Mouse (Mus musculus) embryonic facial prominence, embryonic 14.5 days (tissue): ENCODE data around the gene Scamp3. TPM values are rescaled to one million over a fixed set of nuclear protein-coding genes. Genes with fewer than 3 reads are reported as not detected.
A peak's percentile ranks its signal among the peaks of the same experiment; 100 is the strongest.

Source experiments
- ATAC-seq: fragments of 200-750 bp; cut with Nextera tagmentation; 2 replicates; pipeline ENCODE4 v1.8.0; 2017; ENCODE audit warnings: low read depth, moderate number of reproducible peaks, moderate TSS enrichment
- DNase-seq: peaks from one replicate; pipeline ENCODE4 v3.0.0-alpha.2; 2015; ENCODE audit warnings: low spot score
- H3K27ac ChIP-seq: fragments of 300-500 bp; sonication (generic); replicated peaks from 2 replicates; pipeline ENCODE4 v1.5.1; 2014; ENCODE audit warnings: low read depth, mild to moderate bottlenecking, low read length, moderate library complexity
- H3K27me3 ChIP-seq: fragments of 300-500 bp; sonication (generic); replicated peaks from 2 replicates; pipeline ENCODE4 v1.6.1; 2014; ENCODE audit warnings: low read length; ENCODE audit not compliant: control insufficient read depth, insufficient read depth
- H3K36me3 ChIP-seq: fragments of 300-500 bp; sonication (generic); 2 replicates; pipeline ENCODE4 v1.6.1; 2014; ENCODE audit warnings: low read length, mixed read lengths; ENCODE audit not compliant: control insufficient read depth, insufficient read depth
- H3K4me1 ChIP-seq: fragments of 300-500 bp; sonication (generic); 2 replicates; pipeline ENCODE4 v1.6.1; 2014; ENCODE audit warnings: antibody characterized with exemption, low read length; ENCODE audit not compliant: control insufficient read depth, insufficient read depth
- H3K4me2 ChIP-seq: fragments of 300-500 bp; sonication (generic); 2 replicates; pipeline ENCODE4 v1.6.1; 2014; ENCODE audit warnings: low read depth, mild to moderate bottlenecking, low read length, moderate library complexity, mixed read lengths
- H3K4me3 ChIP-seq: fragments of 300-500 bp; sonication (generic); 2 replicates; pipeline ENCODE4 v1.5.1; 2014; ENCODE audit warnings: low read depth, mild to moderate bottlenecking, low read length
- H3K9ac ChIP-seq: fragments of 300-500 bp; sonication (generic); 2 replicates; pipeline ENCODE4 v1.6.1; 2014; ENCODE audit warnings: low read depth, mild to moderate bottlenecking, low read length, moderate library complexity, mixed read lengths
- H3K9me3 ChIP-seq: fragments of 300-500 bp; sonication (generic); 2 replicates; pipeline ENCODE4 v1.6.1; 2016; ENCODE audit warnings: low read length; ENCODE audit not compliant: control insufficient read depth
- WGBS: fragments of 180-500 bp; shearing (Covaris S2); extraction: QIAGEN DNeasy Blood & Tissue Kit; methylation state at CpG from one replicate; pipeline ENCODE4 v1.1.7; 2014; 5-methylcytosine and 5-hydroxymethylcytosine counted together
- polyA plus RNA-seq: library from polyadenylated mRNA; unstranded; fragments of >200 nt; fragmentation: Nextera tagmentation; extraction: Ambion mirVana; gene quantifications from 2 replicates; pipeline ENCODE4 v1.2.1, GENCODE M21; 2014

Scamp3 gene
- polyA plus RNA-seq, 1 experiment from 2014 or later = 93.4 TPM

- H3K27ac ChIP-seq = no peak overlapping the region
- WGBS = 86% methylated on average over 10 of the region's 10 CpGs
Measured at GRCm38 (mm10) chr3:89144821-89145220, 32.5 kb upstream of the Scamp3 start.

GRCm38 (mm10) chr3:89145566-89145965 lies 31.7 kb upstream of the Scamp3 start:
- 19% methylated on average over 8 of the region's 8 CpGs for WGBS
- Histone ChIP-seq H3K36me3 (no peaks in the 10 kb centered on the region), H3K27ac (no peak overlapping the region), H3K4me3 (no peak overlapping the region), H3K9ac (no peak overlapping the region), H3K27me3 (peaks cover 28% of the 10 kb centered on the region; the same call in 1 of the 2 replicates), H3K9me3 (no peaks in the 10 kb centered on the region), H3K4me1 (peaks cover 5% of the 10 kb centered on the region; the same call in 1 of the 2 replicates), H3K4me2 (no peak overlapping the region)
- DNase-seq = no peak
- ATAC-seq = peak; percentile 32; the same call in 1 of the 2 replicates

More at GRCm38 (mm10) chr3:89144821-89145220, 32.5 kb upstream of the Scamp3 start:
- Histone ChIP-seq H3K4me2 (no peak overlapping the region), H3K36me3 (no peaks in the 10 kb centered on the region), H3K9me3 (no peaks in the 10 kb centered on the region), H3K4me1 (peaks cover 5% of the 10 kb centered on the region; the same call in 1 of the 2 replicates), H3K9ac (no peak overlapping the region), H3K4me3 (no peak overlapping the region), H3K27me3 (peaks cover 22% of the 10 kb centered on the region; the same call in 1 of the 2 replicates)
- ATAC-seq (no peak), DNase-seq (no peak)

GRCm38 (mm10) chr3:89147101-89147978 lies 29.9 kb upstream of the Scamp3 start:
- Histone ChIP-seq H3K4me1 (peaks cover 5% of the 10 kb centered on the region; the same call in 1 of the 2 replicates), H3K4me2 (peak overlapping the region; percentile 57), H3K4me3 (peak overlapping the region; percentile 31), H3K27me3 (peaks cover 31% of the 10 kb centered on the region; the same call in 1 of the 2 replicates), H3K36me3 (no peaks in the 10 kb centered on the region), H3K27ac (no peak overlapping the region), H3K9me3 (no peaks in the 10 kb centered on the region), H3K9ac (peak overlapping the region; percentile 51; the same call in 1 of the 2 replicates)
- DNase-seq (no peak), ATAC-seq (peak; percentile 85)
- WGBS = 24% methylated on average over 23 of the region's 26 CpGs

GRCm38 (mm10) chr3:89147979-89148311 lies 29.3 kb upstream of the Scamp3 start:
- ATAC-seq (peak; percentile 34), DNase-seq (no peak)
- H3K9me3 ChIP-seq = no peaks in the 10 kb centered on the region
- peak overlapping the region; percentile 57 for H3K4me2 ChIP-seq
- H3K4me1 ChIP-seq = peaks cover 5% of the 10 kb centered on the region; the same call in 1 of the 2 replicates
- peaks cover 31% of the 10 kb centered on the region; the same call in 1 of the 2 replicates for H3K27me3 ChIP-seq
- peak overlapping the region; percentile 51; the same call in 1 of the 2 replicates for H3K9ac ChIP-seq
- H3K27ac ChIP-seq = no peak overlapping the region
- H3K36me3 ChIP-seq = no peaks in the 10 kb centered on the region
- 6% methylated on average over 10 of the region's 15 CpGs for WGBS
- peak overlapping the region; percentile 31 for H3K4me3 ChIP-seq

GRCm38 (mm10) chr3:89148567-89148966 lies 28.7 kb upstream of the Scamp3 start:
- 66% methylated on average over 14 of the region's 14 CpGs for WGBS
- Histone ChIP-seq H3K27ac (no peak overlapping the region), H3K36me3 (no peaks in the 10 kb centered on the region), H3K4me3 (no peak overlapping the region), H3K27me3 (peaks cover 31% of the 10 kb centered on the region; the same call in 1 of the 2 replicates), H3K4me2 (no peak overlapping the region), H3K9ac (no peak overlapping the region), H3K4me1 (peaks cover 5% of the 10 kb centered on the region; the same call in 1 of the 2 replicates), H3K9me3 (no peaks in the 10 kb centered on the region)
- no peak for DNase-seq
- no peak for ATAC-seq

GRCm38 (mm10) chr3:89152084-89152835 lies 25.0 kb upstream of the Scamp3 start:
- H3K27ac ChIP-seq = no peak overlapping the region
- no peak for ATAC-seq

GRCm38 (mm10) chr3:89156951-89157350 lies 20.3 kb upstream of the Scamp3 start:
- no peak for ATAC-seq
- 86% methylated on average over 8 of the region's 8 CpGs for WGBS
- H3K9ac ChIP-seq = no peak overlapping the region

More at GRCm38 (mm10) chr3:89152084-89152835, 25.0 kb upstream of the Scamp3 start:
- DNase-seq = no peak
- Histone ChIP-seq H3K4me3 (no peak overlapping the region), H3K4me1 (peaks cover 5% of the 10 kb centered on the region; the same call in 1 of the 2 replicates), H3K9me3 (no peaks in the 10 kb centered on the region), H3K9ac (no peak overlapping the region), H3K36me3 (no peaks in the 10 kb centered on the region), H3K4me2 (no peak overlapping the region), H3K27me3 (0 out of 2 replicates have a peak, but pooled peaks cover 19% of the 10 kb centered on the region)
- 73% methylated on average over 17 of the region's 17 CpGs for WGBS

GRCm38 (mm10) chr3:89158651-89159050 lies 18.6 kb upstream of the Scamp3 start:
- ATAC-seq (no peak), DNase-seq (no peak)
- no peak overlapping the region for H3K9ac ChIP-seq
- H3K36me3 ChIP-seq = no peaks in the 10 kb centered on the region
- no peaks in the 10 kb centered on the region for H3K9me3 ChIP-seq
- H3K4me3 ChIP-seq = peak overlapping the region; percentile 63; the same call in 1 of the 2 replicates
- H3K27ac ChIP-seq = no peak overlapping the region
- peaks cover 10% of the 10 kb centered on the region for H3K27me3 ChIP-seq
- 22% methylated on average over 7 of the region's 7 CpGs for WGBS
- H3K4me1 ChIP-seq = peaks cover 15% of the 10 kb centered on the region
- H3K4me2 ChIP-seq = peak overlapping the region; percentile 98; the same call in 1 of the 2 replicates

More at GRCm38 (mm10) chr3:89156951-89157350, 20.3 kb upstream of the Scamp3 start:
- Histone ChIP-seq H3K9me3 (no peaks in the 10 kb centered on the region), H3K4me1 (peaks cover 15% of the 10 kb centered on the region), H3K4me3 (no peak overlapping the region), H3K27ac (no peak overlapping the region), H3K36me3 (no peaks in the 10 kb centered on the region), H3K27me3 (peaks cover 10% of the 10 kb centered on the region), H3K4me2 (no peak overlapping the region)
- no peak for DNase-seq
